Mouse (Mus musculus) CH12.LX (cell line): Measurements from ENCODE around the gene Ltb. TPM values are rescaled to one million over a fixed set of nuclear protein-coding genes. Genes with fewer than 3 reads are reported as not detected.

ENCODE experiments used
- DNase-seq: peaks from one replicate; pipeline ENCODE4 v3.0.0-alpha.2; 2013; ENCODE audit errors: extremely low read depth
- H3K27ac ChIP-seq: 2 replicates; pipeline ENCODE4 v1.5.1; 2012; ENCODE audit warnings: low read depth, mild to moderate bottlenecking, control low read depth, moderate library complexity; ENCODE audit not compliant: insufficient read depth
- H3K27me3 ChIP-seq: replicated peaks from 2 replicates; pipeline ENCODE3; 2012; ENCODE audit warnings: inconsistent platforms
- H3K36me3 ChIP-seq, 2 experiments: replicated peaks in 1 of 2; 2 replicates each; pipeline versions ENCODE3 to v1.6.1; 2012; ENCODE audit warnings: inconsistent platforms in 1 of 2, low read length in 1 of 2, mild to moderate bottlenecking in 1 of 2, mixed read lengths in 1 of 2, moderate library complexity in 1 of 2; ENCODE audit not compliant: control insufficient read depth in 1 of 2, insufficient read depth in 1 of 2
- H3K4me1 ChIP-seq, 2 experiments: 2 replicates each; pipeline ENCODE4 v1.6.1; 2012; ENCODE audit warnings: inconsistent platforms in 1 of 2, moderate library complexity in 1 of 2; ENCODE audit not compliant: insufficient read depth in 2 of 2, control insufficient read depth in 1 of 2
- H3K4me2 ChIP-seq: 2 replicates; pipeline ENCODE4 v1.6.1; 2012; ENCODE audit warnings: low read depth, mild to moderate bottlenecking, control low read depth; ENCODE audit not compliant: poor library complexity, insufficient read depth, severe bottlenecking
- H3K4me3 ChIP-seq, 3 experiments: fragments of 150-350 bp in 1 of 3; sonication (generic) in 1 of 3; replicated peaks in 1 of 3; 2 replicates each; pipeline versions ENCODE3 to v1.5.1; 2011 to 2012; ENCODE audit warnings: low read depth in 2 of 3, low read length in 2 of 3, mild to moderate bottlenecking in 2 of 3, moderate library complexity in 2 of 3, control low read depth in 1 of 3, improper control_type of control experiment in 1 of 3, inconsistent platforms in 1 of 3, mixed read lengths in 1 of 3; ENCODE audit not compliant: poor library complexity in 1 of 3
- H3K79me2 ChIP-seq: replicated peaks from 2 replicates; pipeline ENCODE4 v1.6.1; 2012; ENCODE audit warnings: mild to moderate bottlenecking, moderate library complexity; ENCODE audit not compliant: control insufficient read depth, poor library complexity, insufficient read depth, severe bottlenecking; ENCODE audit errors: extremely low read depth
- H3K9ac ChIP-seq: 2 replicates; pipeline ENCODE4 v1.6.1; 2012; ENCODE audit warnings: low read depth, mild to moderate bottlenecking, control low read depth, moderate library complexity; ENCODE audit not compliant: insufficient read depth
- H3K9me3 ChIP-seq: replicated peaks from 2 replicates; pipeline ENCODE3; 2012; ENCODE audit warnings: low read length, inconsistent platforms, mixed read lengths
- CHD1 ChIP-seq: IDR thresholded peaks from 2 replicates; pipeline ENCODE4 v1.6.1; 2012; ENCODE audit warnings: low read depth, low read length, improper control_type of control experiment, inconsistent platforms
- CHD2 ChIP-seq: IDR thresholded peaks from 2 replicates; pipeline ENCODE4 v1.6.1; 2011; ENCODE audit warnings: low read length, improper control_type of control experiment
- CTCF ChIP-seq, 2 experiments: IDR thresholded peaks in 1 of 2; conservative IDR thresholded peaks in 1 of 2; 2 replicates each; pipeline ENCODE4 v1.5.1; 2011 to 2012; ENCODE audit warnings: low read depth in 2 of 2, low read length in 2 of 2, improper control_type of control experiment in 1 of 2, inconsistent platforms in 1 of 2, mild to moderate bottlenecking in 1 of 2, moderate library complexity in 1 of 2
- E2F4 ChIP-seq: IDR thresholded peaks from 2 replicates; pipeline ENCODE4 v1.6.1; 2011; ENCODE audit warnings: low read depth, low read length, improper control_type of control experiment; ENCODE audit not compliant: insufficient replicate concordance
- ELF1 ChIP-seq: IDR thresholded peaks from 2 replicates; pipeline ENCODE4 v1.6.1; 2014; ENCODE audit warnings: low read depth, mild to moderate bottlenecking, inconsistent platforms, low read length, improper control_type of control experiment
- HCFC1 ChIP-seq: IDR thresholded peaks from 2 replicates; pipeline ENCODE4 v1.6.1; 2012; ENCODE audit warnings: low read depth, mild to moderate bottlenecking, inconsistent platforms, low read length, improper control_type of control experiment
- KAT2A ChIP-seq: IDR thresholded peaks from 2 replicates; pipeline ENCODE4 v1.6.1; 2012; ENCODE audit warnings: low read length, improper control_type of control experiment, inconsistent platforms; ENCODE audit not compliant: insufficient replicate concordance
- MAFK ChIP-seq: IDR thresholded peaks from 2 replicates; pipeline ENCODE4 v1.6.1; 2011; ENCODE audit warnings: low read length, improper control_type of control experiment; ENCODE audit not compliant: insufficient replicate concordance
- MAX ChIP-seq: IDR thresholded peaks from 2 replicates; pipeline ENCODE4 v1.6.1; 2011; ENCODE audit warnings: low read length, improper control_type of control experiment
- MAZ ChIP-seq: IDR thresholded peaks from 2 replicates; pipeline ENCODE4 v1.6.1; 2012; ENCODE audit warnings: low read depth, mild to moderate bottlenecking, inconsistent platforms, low read length, improper control_type of control experiment, moderate library complexity
- MXI1 ChIP-seq: IDR thresholded peaks from 2 replicates; pipeline ENCODE4 v1.6.1; 2011; ENCODE audit warnings: mild to moderate bottlenecking, low read depth, low read length, improper control_type of control experiment
- NELFE ChIP-seq: IDR thresholded peaks from 2 replicates; pipeline ENCODE4 v1.6.1; 2011; ENCODE audit warnings: low read depth, low read length, improper control_type of control experiment
- PAX5 ChIP-seq: IDR thresholded peaks from 2 replicates; pipeline ENCODE4 v1.6.1; 2012; ENCODE audit warnings: low read length, inconsistent platforms, mixed read lengths
- RCOR1 ChIP-seq: conservative IDR thresholded peaks from 2 replicates; pipeline ENCODE4 v1.6.1; 2012; ENCODE audit warnings: low read depth, mild to moderate bottlenecking, inconsistent platforms, low read length, improper control_type of control experiment
- SIN3A ChIP-seq: IDR thresholded peaks from 2 replicates; pipeline ENCODE4 v1.6.1; 2012; ENCODE audit warnings: low read length, improper control_type of control experiment, inconsistent platforms
- SMC3 ChIP-seq: IDR thresholded peaks from 2 replicates; pipeline ENCODE4 v1.6.1; 2011; ENCODE audit warnings: low read depth, low read length, improper control_type of control experiment
- TBP ChIP-seq: conservative IDR thresholded peaks from 2 replicates; pipeline ENCODE4 v1.6.1; 2011; ENCODE audit warnings: low read depth, low read length, improper control_type of control experiment
- TCF12 ChIP-seq: IDR thresholded peaks from 2 replicates; pipeline ENCODE4 v1.6.1; 2014; ENCODE audit warnings: low read depth, mild to moderate bottlenecking, inconsistent platforms, low read length, improper control_type of control experiment
- UBTF ChIP-seq: IDR thresholded peaks from 2 replicates; pipeline ENCODE4 v1.6.1; 2012; ENCODE audit warnings: low read depth, mild to moderate bottlenecking, inconsistent platforms, low read length, improper control_type of control experiment, moderate library complexity
- USF1 ChIP-seq: IDR thresholded peaks from 2 replicates; pipeline ENCODE4 v1.6.1; 2014; ENCODE audit warnings: low read depth, mild to moderate bottlenecking, inconsistent platforms, low read length, improper control_type of control experiment
- ZC3H11A ChIP-seq: IDR thresholded peaks from 2 replicates; pipeline ENCODE4 v1.6.1; 2012; ENCODE audit warnings: low read depth, mild to moderate bottlenecking, inconsistent platforms, low read length, improper control_type of control experiment
- ZNF384 ChIP-seq: IDR thresholded peaks from 2 replicates; pipeline ENCODE4 v1.6.1; 2012; ENCODE audit warnings: low read depth, low read length, improper control_type of control experiment, inconsistent platforms
- dilution Hi-C: fragments of 300-500 bp; cut with MboI; formaldehyde crosslinking; loops from 2 replicates; pipeline ENCODE4 v1.14.3; 2020; ENCODE audit warnings: low sequenced_read_pairs; ENCODE audit not compliant: extremely low pct_unique_long_range_greater_than_20kb, extremely low pct_ligation_motif_present
- in situ Hi-C: fragments of 300-500 bp; cut with MboI; formaldehyde crosslinking; loops from 3 replicates; pipeline ENCODE4 v1.14.3; 2019; ENCODE audit warnings: low sequenced_read_pairs, low pct_ligation_motif_present, low pct_unique_long_range_greater_than_20kb, mixed read lengths
- polyA plus RNA-seq: library from polyadenylated mRNA; unstranded; fragments of >175 nt; gene quantifications from 2 replicates; pipeline ENCODE4 v1.2.1, GENCODE M21; 2012; ENCODE audit warnings: low read depth; ENCODE audit not compliant: insufficient read length
- total RNA-seq, 2 experiments: library from RNA; depleted of rRNA; stranded (reverse); fragments of 300-350 nt in 1 of 2; fragments of >200 nt in 1 of 2; gene quantifications; 2 replicates each; pipeline ENCODE4 v1.2.3; 2012 to 2014

The Ltb gene
- total and polyA plus RNA-seq, 3 experiments, result 150 to 263 (median 234) TPM

- Histone ChIP-seq H3K9me3 (no peaks in the 10 kb centered on the region), H3K9ac (no peak overlapping the region), H3K36me3 (peaks cover 89 to 93% of the 10 kb centered on the region in 2 experiments), H3K27ac (no peak overlapping the region), H3K4me3 (no peak overlapping the region), H3K4me2 (no peak overlapping the region), H3K27me3 (no peaks in the 10 kb centered on the region), H3K79me2 (peaks cover 5% of the 10 kb centered on the region), H3K4me1 (no peaks in the 10 kb centered on the region)
- dilution Hi-C loops, result no loop called here
- no peak for DNase-seq
- TF ChIP-seq TCF12 (no peak), PAX5 (no peak), HCFC1 (no peak), MAX (no peak), RCOR1 (no peak), CHD2 (no peak), MAFK (no peak), NELFE (no peak), USF1 (no peak), SIN3A (no peak), SMC3 (no peak), ZNF384 (no peak), ELF1 (no peak), E2F4 (no peak), CHD1 (no peak), MAZ (no peak), CTCF (conservative IDR thresholded peaks at IDR 0.05 in 1 of 2, IDR thresholded peaks at IDR 0.05 in 1 of 2; ENCODE audit: low read depth in 2 of 2, low read length in 2 of 2) (no peak), MXI1 (no peak)
- in situ Hi-C loops, result no loop called here
Observed at GRCm38 (mm10) chr17:35152121-35152520, 42.1 kb upstream of the Ltb start.

DNA sequence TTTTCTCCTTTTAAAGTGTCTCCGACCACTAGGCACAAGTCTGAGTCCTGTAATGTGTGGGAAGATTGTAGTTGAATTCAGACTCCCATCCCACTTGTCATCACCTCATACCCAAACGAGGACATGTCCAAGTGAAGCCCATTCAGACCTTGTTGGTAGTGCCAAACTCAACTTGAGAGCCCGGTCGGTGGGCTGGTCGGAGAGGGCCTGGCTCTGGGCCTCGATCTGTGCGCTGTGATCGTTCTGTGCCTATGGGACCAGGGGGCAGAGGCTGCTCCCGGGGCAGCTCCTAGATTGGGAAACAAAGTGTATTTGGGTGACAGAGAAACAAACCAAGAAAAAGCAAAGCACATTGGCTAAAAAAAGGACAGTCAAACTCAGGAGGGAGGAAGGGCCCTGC, 41.2 kb upstream of the Ltb start:
- TF ChIP-seq SIN3A (no peak), MAX (no peak), ZC3H11A (no peak), ZNF384 (no peak), KAT2A (no peak), ELF1 (no peak), UBTF (no peak), TBP (no peak)
- Histone ChIP-seq H3K79me2 (peaks cover 5% of the 10 kb centered on the region), H3K9ac (no peak overlapping the region), H3K4me3 (no peak overlapping the region), H3K4me2 (no peak overlapping the region), H3K36me3 (peaks cover 90 to 93% of the 10 kb centered on the region in 2 experiments), H3K9me3 (no peaks in the 10 kb centered on the region), H3K27ac (no peak overlapping the region), H3K4me1 (no peaks in the 10 kb centered on the region), H3K27me3 (no peaks in the 10 kb centered on the region)
- in situ Hi-C loops (no loop called here), dilution Hi-C loops (no loop called here)
- DNase-seq, result no peak
